Mouse (Mus musculus) hindbrain, postnatal 0 days (tissue): ENCODE measurements at regions not wholly inside any gene's neighbourhood (a gene's known extent, or its start where the extent isn't known, plus 50 kb on each side); places are given as distances from the start of the nearest gene placed in this dataset.

Source experiments
- ATAC-seq: fragments of 200-750 bp; cut with Nextera tagmentation; 2 replicates; pipeline ENCODE4 v1.8.0; 2017; ENCODE audit warnings: mild to moderate bottlenecking, moderate TSS enrichment, moderate library complexity
- DNase-seq: peaks from one replicate; pipeline ENCODE4 v3.0.0-alpha.2; 2015; ENCODE audit warnings: low spot score
- H3K27ac ChIP-seq: fragments of 300-500 bp; sonication (generic); 2 replicates; pipeline ENCODE4 v1.5.1; 2014; ENCODE audit warnings: mild to moderate bottlenecking
- H3K27me3 ChIP-seq: fragments of 300-500 bp; sonication (generic); 2 replicates; pipeline ENCODE4 v1.6.1; 2014; ENCODE audit warnings: low read length, mixed read lengths; ENCODE audit not compliant: insufficient read depth
- H3K36me3 ChIP-seq: fragments of 300-500 bp; sonication (generic); 2 replicates; pipeline ENCODE4 v1.6.1; 2014; ENCODE audit warnings: low read length, mixed read lengths; ENCODE audit not compliant: insufficient read depth
- H3K4me1 ChIP-seq: fragments of 300-500 bp; sonication (generic); 2 replicates; pipeline ENCODE4 v1.6.1; 2014; ENCODE audit warnings: antibody characterized with exemption, low read length, mixed read lengths; ENCODE audit not compliant: insufficient read depth
- H3K4me2 ChIP-seq: fragments of 300-500 bp; sonication (generic); 2 replicates; pipeline ENCODE4 v1.6.1; 2014; ENCODE audit warnings: low read depth, mild to moderate bottlenecking, low read length, moderate library complexity, mixed read lengths
- H3K4me3 ChIP-seq: fragments of 300-500 bp; sonication (generic); 2 replicates; pipeline ENCODE4 v1.5.1; 2014; ENCODE audit warnings: low read length
- H3K9ac ChIP-seq: fragments of 300-500 bp; sonication (generic); replicated peaks from 2 replicates; pipeline ENCODE4 v1.6.1; 2014; ENCODE audit warnings: mild to moderate bottlenecking, low read length, moderate library complexity, mixed read lengths
- H3K9me3 ChIP-seq: fragments of 300-500 bp; sonication (generic); 2 replicates; pipeline ENCODE4 v1.6.1; 2016; ENCODE audit warnings: low read length, mixed read lengths
- CTCF ChIP-seq: IDR thresholded peaks from 2 replicates; pipeline ENCODE4 v1.5.1; 2016; ENCODE audit warnings: antibody characterized with exemption, control low read depth, low read depth
- WGBS: fragments of 180-500 bp; shearing (Covaris S2); extraction: QIAGEN DNeasy Blood & Tissue Kit; methylation state at CpG from one replicate; pipeline ENCODE4 v1.1.7; 2014; 5-methylcytosine and 5-hydroxymethylcytosine counted together

GRCm38 (mm10) chrX:106766812-106767211, 73.6 kb downstream of the Rtl3 start:
- H3K4me2 ChIP-seq = no peak overlapping the region
- no peaks in the 10 kb centered on the region for H3K4me1 ChIP-seq
- no peak overlapping the region for H3K9ac ChIP-seq
- 15% methylated on average over 1 of the region's 1 CpGs for WGBS
- H3K4me3 ChIP-seq = no peak overlapping the region
- peak; percentile 15 for DNase-seq
- no peak overlapping the region for H3K27ac ChIP-seq
- no peaks in the 10 kb centered on the region for H3K9me3 ChIP-seq
- TF ChIP-seq CTCF = peak; percentile 54
- H3K36me3 ChIP-seq = no peaks in the 10 kb centered on the region
- H3K27me3 ChIP-seq = no peaks in the 10 kb centered on the region
- ATAC-seq = no peak
